Mouse (Mus musculus): ENCODE data around the gene Gramd4. TPM values are rescaled to one million over a fixed set of nuclear protein-coding genes. Genes with fewer than 3 reads are reported as not detected.

Gramd4 gene
- polyA plus RNA-seq, 1 experiment = 25.4 TPM

GRCm38 (mm10) chr15:86067581-86067910 is 10.1 kb downstream of the Gramd4 start:
- no peak for DNase-seq (ENCODE audit: low read depth, low spot score)
- WGBS = 6% methylated on average over 6 of the region's 6 CpGs

DNA sequence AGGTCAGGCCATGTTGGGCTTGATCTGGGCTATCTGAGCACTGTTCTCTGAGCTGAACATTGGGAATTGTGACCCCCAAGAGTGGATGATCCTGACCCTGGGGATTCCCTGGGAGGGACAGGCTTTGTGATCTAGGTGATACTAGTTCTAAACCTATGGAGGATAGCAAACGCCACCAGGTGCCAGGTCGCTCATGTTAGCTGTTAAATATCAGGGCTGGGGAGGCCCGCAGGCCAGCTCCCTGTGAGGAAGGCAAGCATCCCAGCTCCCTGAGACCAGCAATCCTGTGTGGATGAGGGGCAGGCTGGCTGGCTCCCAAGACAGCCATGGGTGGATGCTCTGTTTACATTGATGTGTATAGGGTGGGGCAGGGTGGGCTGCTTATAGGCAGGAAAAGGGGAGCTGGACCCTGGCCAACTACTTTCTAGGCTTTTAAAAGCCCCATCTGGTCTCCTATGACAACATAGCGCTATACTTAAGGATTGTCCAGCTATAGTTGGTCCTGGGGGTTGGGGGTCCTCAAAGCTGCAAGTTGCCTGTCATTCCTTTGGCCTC is 10.5 kb downstream of the Gramd4 start:
- 81% methylated on average over 4 of the region's 4 CpGs for WGBS
- no peak for DNase-seq (ENCODE audit: low read depth, low spot score)

GRCm38 (mm10) chr15:86069011-86069791 is 11.7 kb downstream of the Gramd4 start:
- WGBS = 89% methylated on average over 10 of the region's 10 CpGs
- DNase-seq (ENCODE audit: low read depth, low spot score) = no peak

DNA sequence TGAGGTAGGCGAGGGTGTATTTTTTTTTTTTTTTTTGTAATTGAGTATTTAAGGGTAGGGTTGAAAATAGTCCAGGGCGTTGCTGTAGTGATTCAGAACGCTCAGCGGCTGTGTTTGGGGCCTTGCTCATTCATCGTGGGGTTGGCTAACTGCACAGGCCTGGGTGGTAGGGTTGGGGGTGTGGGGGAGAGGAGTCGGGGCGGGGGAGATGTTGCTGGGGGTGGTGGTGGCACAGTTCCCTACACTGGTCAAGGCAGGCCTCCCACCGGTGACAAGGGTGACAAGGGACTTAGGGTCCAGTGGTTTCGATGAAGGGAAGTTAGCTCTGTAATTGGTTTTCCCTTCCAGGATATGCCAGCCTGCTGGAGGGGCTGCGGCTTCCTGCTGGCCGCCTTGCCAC is 12.9 kb downstream of the Gramd4 start:
- WGBS = 80% methylated on average over 11 of the region's 11 CpGs
- DNase-seq (ENCODE audit: low read depth, low spot score) = no peak

- 18% methylated on average over 1 of the region's 1 CpGs for WGBS
- no peak for DNase-seq (ENCODE audit: low read depth, low spot score)
Measured at GRCm38 (mm10) chr15:86071166-86071565, 13.7 kb downstream of the Gramd4 start.

- 39% methylated on average over 16 of the region's 16 CpGs for WGBS
- DNase-seq (ENCODE audit: low read depth, low spot score) = peak; percentile 83
Measured at GRCm38 (mm10) chr15:86074171-86074937, 16.9 kb downstream of the Gramd4 start.

DNA sequence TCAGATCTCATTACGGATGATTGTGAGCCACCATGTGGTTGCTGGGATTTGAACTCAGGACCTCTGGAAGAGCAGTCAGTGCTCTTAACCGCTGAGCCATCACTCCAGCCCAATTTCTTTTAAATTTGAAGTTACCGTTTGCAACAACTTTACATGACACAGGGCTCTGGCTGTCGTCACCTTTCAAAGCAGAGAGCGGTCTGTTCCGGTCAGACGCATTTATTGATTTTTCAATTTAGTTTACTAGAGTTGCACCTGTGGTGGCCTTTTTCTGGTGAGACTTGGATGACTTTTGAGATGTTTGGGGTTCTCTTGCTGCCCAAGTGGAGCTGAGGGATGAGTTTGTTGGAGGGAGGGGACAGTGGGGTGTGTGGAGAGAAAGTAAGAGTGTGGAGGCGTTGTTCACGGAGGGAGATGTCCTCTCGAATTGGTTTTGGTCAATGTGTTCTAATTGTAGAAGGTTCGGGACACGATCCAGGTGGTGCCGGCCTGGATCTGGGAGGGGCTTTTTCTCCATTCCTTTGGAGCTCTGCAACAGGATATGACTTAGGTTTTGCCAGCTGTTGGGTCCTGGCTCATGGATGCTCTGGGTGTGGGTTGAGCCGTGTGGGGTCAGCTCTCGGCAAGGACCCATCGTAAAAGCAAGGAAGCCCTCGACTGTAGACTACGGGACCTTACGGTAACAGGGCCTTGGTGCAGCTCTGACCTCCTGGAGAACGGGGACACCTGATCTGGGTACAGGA is 18.0 kb downstream of the Gramd4 start:
- no peak for DNase-seq (ENCODE audit: low read depth, low spot score)
- 60% methylated on average over 20 of the region's 20 CpGs for WGBS

- WGBS = 54% methylated on average over 2 of the region's 2 CpGs
- no peak for DNase-seq (ENCODE audit: low read depth, low spot score)
Measured at GRCm38 (mm10) chr15:86076048-86076315, 18.5 kb downstream of the Gramd4 start.

- 37% methylated on average over 8 of the region's 8 CpGs for WGBS
- DNase-seq (ENCODE audit: low read depth, low spot score) = no peak
Measured at GRCm38 (mm10) chr15:86076378-86076777, 18.9 kb downstream of the Gramd4 start.

GRCm38 (mm10) chr15:86077934-86078333 is 20.4 kb downstream of the Gramd4 start:
- 55% methylated on average over 5 of the region's 5 CpGs for WGBS
- no peak for DNase-seq (ENCODE audit: low read depth, low spot score)

GRCm38 (mm10) chr15:86078481-86079216 is 21.2 kb downstream of the Gramd4 start:
- WGBS = 74% methylated on average over 18 of the region's 18 CpGs
- no peak for DNase-seq (ENCODE audit: low read depth, low spot score)

GRCm38 (mm10) chr15:86079467-86079866 is 22.0 kb downstream of the Gramd4 start:
- WGBS = 57% methylated on average over 5 of the region's 5 CpGs

GRCm38 (mm10) chr15:86079876-86080275 is 22.4 kb downstream of the Gramd4 start:
- WGBS = 34% methylated on average over 4 of the region's 4 CpGs
- no peak for DNase-seq (ENCODE audit: low read depth, low spot score)

More at GRCm38 (mm10) chr15:86079467-86079866, 22.0 kb downstream of the Gramd4 start:
- no peak for DNase-seq (ENCODE audit: low read depth, low spot score)

- 98% methylated on average over 1 of the region's 1 CpGs for WGBS
- no peak for DNase-seq (ENCODE audit: low read depth, low spot score)
Measured at GRCm38 (mm10) chr15:86080408-86080807, 22.9 kb downstream of the Gramd4 start.

DNA sequence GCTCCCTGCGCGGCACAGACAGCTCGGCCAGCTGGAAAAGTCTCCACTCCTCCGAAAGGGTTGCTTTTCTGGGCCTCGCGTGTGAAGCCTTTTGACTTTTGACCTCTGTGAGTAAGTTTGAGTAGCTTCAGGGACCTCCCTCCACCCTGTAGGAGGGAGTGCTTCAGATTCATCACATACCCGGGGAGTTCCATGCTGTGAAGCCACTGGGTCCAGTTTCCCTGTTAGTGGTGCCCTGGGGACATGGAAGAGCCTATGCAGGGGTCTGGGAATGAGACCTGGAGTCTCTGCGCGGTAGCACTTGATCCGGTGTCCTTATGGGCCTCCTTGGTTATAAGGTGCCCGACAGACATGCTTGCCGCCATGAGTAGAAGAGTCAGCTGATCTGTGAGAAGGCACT is 24.2 kb downstream of the Gramd4 start:
- 68% methylated on average over 12 of the region's 12 CpGs for WGBS
- DNase-seq (ENCODE audit: low read depth, low spot score) = no peak

- no peak for DNase-seq (ENCODE audit: low read depth, low spot score)
- WGBS = 89% methylated on average over 11 of the region's 11 CpGs
Measured at GRCm38 (mm10) chr15:86082551-86082961, 25.1 kb downstream of the Gramd4 start.

GRCm38 (mm10) chr15:86083261-86083741 is 25.8 kb downstream of the Gramd4 start:
- WGBS = 48% methylated on average over 6 of the region's 6 CpGs
- no peak for DNase-seq (ENCODE audit: low read depth, low spot score)

- DNase-seq (ENCODE audit: low read depth, low spot score) = no peak
- 17% methylated on average over 17 of the region's 17 CpGs for WGBS
Measured at GRCm38 (mm10) chr15:86085301-86086225, 28.1 kb downstream of the Gramd4 start.

Data from large intestine, adult 2 months (tissue).